Mouse (Mus musculus) CH12F3 (cell line): ENCODE results near the gene Dpp6.

Source experiments
- in situ Hi-C: fragments of 300-500 bp; cut with MboI; formaldehyde crosslinking; loops from 2 replicates; pipeline ENCODE4 v1.14.3; 2020; ENCODE audit warnings: low sequenced_read_pairs

Dpp6 gene

GRCm38 (mm10) chr5:27191242-27191969, 374.4 kb downstream of the Dpp6 start:
- in situ Hi-C loops: no loop called here

DNA sequence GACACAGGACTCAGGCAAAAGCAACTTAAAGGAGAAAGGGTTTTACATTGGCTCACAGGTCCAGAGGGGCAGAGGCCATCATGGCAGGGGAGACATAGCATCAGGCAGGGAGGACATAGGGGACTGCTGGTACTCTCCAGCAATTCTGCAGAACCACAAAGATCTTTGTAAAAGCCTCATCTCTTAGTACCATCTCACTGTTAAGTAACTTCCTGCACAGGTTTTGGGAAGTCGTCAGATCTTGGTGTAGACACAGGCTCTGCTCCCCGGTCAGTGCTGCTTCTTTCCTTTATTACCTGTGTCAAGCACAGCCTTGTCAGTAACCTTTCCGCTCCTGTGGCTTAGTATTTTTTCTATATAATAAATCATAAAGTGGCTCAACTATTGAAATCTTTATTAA, 377.2 kb downstream of the Dpp6 start:
- in situ Hi-C loops: no loop called here

- in situ Hi-C loops: no loop called here
Observed at GRCm38 (mm10) chr5:27194975-27195374, 378.0 kb downstream of the Dpp6 start.

DNA sequence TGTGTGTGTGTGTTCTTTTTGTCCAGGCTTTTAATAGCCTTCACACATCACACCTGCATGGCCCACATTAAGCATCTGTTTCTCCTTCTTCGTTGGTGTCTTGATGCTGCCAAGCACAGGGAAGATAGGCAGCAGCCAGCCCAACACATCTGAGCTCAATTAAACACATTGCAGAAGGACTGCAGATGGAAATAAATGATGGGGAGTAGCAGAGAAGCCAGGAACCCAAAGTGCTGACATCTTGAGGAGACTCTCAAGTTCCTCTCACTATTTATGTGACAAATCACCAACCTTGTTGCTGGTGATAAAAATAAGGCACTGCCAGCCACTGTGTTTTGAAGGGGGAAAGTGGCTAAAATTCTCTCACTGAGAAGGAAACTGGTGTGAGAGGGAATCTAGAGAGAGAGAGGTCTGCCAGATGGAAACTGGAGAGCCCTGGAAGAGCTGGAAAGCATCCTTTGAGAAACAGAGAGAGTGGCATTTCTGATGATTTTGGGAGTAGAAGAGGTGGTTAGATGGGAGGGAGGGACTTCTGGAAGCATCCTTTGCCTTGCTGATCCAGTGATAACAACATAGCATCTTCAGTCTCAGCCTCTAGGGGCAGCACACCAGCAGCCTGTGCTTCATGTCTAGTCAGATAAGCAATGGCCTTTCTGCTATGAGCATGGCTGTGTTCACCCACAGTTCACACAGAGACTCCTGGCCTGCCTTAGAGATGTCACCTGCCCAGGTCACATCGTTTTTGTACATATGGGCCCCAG, 383.8 kb downstream of the Dpp6 start:
- in situ Hi-C loops: no loop called here

GRCm38 (mm10) chr5:27203131-27203530, 386.1 kb downstream of the Dpp6 start:
- in situ Hi-C loops: no loop called here

GRCm38 (mm10) chr5:27204721-27205120, 387.7 kb downstream of the Dpp6 start:
- in situ Hi-C loops: no loop called here

GRCm38 (mm10) chr5:27205754-27206153, 388.8 kb downstream of the Dpp6 start:
- in situ Hi-C loops: no loop called here

DNA sequence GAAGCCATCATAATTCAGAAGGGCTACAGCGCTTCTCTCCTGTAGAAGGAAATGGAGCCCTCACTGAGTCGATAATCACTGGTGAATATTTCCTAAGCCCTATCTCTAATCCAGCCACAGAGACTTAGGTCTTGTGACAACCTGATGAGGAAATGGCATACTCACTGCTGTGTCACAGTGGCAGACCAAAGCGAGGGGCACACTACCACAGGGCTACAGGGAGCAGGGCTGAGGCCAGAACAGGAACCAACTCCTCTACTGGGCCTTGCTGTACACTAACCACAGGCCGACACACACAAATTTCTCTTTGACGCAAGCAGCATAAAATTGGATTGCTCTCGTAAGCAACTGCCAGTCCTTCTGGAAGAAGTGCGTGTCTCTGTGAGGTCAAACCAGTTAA, 389.2 kb downstream of the Dpp6 start:
- in situ Hi-C loops: no loop called here

DNA sequence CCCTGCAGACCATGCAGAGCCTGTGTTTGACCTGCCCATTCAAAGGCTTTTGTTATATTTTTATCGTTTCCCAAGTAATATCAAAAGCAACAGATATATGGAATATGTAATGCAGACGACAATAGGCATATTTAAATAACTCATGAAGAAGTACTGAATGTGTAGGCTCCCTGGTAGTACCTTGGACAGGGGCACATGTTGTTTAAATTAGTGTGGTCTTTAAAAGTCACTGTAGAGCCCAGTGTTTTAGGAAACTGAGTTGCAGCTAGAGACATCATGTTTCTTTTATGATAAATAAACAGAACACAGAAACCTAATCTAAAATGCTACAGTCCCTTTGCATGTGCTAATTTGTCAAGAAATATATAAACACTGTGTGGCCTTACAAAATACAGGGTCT, 403.1 kb downstream of the Dpp6 start:
- in situ Hi-C loops: no loop called here

DNA sequence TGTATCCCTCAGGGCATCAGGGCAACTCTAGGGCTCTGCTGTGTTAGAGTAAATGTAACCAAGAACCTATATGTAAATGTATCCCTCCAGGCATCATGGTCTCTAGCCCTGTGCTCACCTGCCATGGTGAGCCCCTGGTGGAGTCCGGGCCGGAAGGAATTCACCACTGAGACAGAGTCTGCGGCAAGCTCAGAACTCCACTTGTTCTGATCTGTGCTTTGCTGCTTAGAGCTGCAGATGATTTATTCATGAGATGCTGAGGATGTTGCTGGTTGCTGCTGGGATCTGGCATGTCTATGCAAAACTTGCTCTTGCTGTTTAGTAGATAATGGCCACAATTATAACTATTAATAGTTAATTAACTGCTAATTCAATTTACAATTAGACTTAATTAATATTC, 425.1 kb downstream of the Dpp6 start:
- in situ Hi-C loops: no loop called here

DNA sequence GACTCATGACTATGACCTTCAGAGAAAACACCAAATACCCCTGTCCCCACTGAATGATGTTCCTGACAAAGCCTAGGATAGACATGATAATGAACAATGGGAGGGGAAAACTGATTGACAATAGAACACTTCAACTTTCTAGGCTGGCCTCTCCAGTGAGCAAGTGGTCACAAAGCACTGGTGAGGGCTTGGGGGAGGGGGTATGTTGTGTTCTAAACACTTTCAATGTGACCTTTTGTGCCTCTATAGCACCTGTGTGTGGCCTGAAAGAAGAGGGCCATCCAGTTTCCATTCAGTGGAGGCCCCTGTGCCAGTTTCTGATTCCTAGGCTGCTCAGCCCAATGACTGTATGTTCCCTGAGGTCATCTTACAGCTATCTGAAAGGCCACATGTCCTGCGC, 426.2 kb downstream of the Dpp6 start:
- in situ Hi-C loops: no loop called here

DNA sequence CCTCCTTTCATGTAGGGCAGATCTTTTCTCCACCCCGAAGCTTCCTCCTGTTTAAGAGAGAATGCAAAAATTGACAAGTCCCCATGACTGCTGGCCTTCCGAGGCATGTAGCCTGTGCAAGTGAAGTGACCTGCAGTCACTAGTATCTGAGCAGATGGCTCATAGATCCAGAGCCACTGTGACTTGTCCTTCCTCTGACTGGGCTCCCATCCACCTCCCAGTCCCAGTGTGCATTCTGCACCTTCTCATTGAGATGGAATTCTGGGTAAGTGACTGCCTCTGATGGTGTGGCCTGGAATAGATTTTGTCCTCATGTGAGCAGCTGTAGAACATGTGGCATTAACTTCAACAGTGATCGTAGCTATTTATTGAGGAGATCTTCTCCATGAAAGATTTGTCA, 430.8 kb downstream of the Dpp6 start:
- in situ Hi-C loops: no loop called here

DNA sequence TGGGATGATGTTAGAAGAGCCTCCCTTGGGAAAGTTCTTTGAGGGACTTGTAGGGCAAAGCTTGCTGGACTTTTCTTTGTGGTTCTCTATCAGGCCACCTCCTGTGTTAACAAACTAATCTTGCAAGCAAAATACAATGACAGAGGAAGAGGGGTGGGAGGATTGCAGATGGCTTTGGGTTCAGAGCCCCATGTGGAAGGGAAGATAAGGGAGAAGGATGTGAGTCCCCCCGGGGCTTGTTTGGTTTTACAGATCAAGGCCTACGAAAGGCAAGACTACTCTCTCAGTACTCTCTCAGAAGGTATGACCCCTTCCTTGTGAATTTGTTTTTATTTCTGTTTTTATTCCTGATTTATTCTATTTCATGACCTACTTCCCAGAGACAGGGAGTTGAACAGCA, 431.7 kb downstream of the Dpp6 start:
- in situ Hi-C loops: no loop called here

GRCm38 (mm10) chr5:27249951-27250350, 432.9 kb downstream of the Dpp6 start:
- in situ Hi-C loops: no loop called here

DNA sequence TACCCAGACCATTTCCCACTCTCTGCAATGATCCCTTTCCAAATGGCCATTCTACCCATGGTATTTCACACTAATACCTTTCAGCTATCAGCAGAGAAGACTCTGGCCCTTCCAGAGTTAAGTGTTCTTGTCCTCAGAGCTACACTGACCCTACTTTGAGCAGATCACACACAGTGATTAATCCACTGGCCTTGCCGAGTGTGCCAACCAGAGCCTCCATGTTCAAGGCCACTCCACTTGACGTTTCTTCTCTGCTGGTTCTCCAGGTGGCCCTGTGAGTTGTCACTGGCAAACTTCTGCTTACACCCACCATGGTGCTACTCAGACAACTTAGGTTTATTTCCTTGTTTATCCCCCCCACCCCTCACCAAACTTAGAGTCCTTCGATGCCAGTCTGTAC, 433.9 kb downstream of the Dpp6 start:
- in situ Hi-C loops: no loop called here

- in situ Hi-C loops: no loop called here
Observed at GRCm38 (mm10) chr5:27251361-27251760, 434.4 kb downstream of the Dpp6 start.

- in situ Hi-C loops: no loop called here
Observed at GRCm38 (mm10) chr5:27255247-27255646, 438.2 kb downstream of the Dpp6 start.

DNA sequence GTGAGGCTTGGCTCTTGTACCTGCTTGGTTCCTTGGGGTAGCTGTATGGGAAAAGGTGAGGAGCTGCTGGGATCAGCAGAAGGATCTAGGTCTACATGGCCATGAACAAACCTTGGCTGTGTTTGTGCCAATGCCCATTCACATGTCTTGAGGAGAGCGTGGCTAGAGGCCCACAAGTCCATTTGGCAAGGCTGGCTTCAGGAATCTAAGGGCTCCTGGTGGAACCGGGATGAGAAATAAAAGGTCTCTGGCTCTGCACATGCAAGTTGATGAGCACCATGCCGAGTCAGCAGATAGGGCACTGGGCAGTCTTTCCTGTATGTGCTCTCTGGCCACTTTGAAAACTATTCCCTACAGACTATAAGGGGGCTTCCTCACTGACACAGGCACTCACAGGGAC, 441.6 kb downstream of the Dpp6 start:
- in situ Hi-C loops: no loop called here

DNA sequence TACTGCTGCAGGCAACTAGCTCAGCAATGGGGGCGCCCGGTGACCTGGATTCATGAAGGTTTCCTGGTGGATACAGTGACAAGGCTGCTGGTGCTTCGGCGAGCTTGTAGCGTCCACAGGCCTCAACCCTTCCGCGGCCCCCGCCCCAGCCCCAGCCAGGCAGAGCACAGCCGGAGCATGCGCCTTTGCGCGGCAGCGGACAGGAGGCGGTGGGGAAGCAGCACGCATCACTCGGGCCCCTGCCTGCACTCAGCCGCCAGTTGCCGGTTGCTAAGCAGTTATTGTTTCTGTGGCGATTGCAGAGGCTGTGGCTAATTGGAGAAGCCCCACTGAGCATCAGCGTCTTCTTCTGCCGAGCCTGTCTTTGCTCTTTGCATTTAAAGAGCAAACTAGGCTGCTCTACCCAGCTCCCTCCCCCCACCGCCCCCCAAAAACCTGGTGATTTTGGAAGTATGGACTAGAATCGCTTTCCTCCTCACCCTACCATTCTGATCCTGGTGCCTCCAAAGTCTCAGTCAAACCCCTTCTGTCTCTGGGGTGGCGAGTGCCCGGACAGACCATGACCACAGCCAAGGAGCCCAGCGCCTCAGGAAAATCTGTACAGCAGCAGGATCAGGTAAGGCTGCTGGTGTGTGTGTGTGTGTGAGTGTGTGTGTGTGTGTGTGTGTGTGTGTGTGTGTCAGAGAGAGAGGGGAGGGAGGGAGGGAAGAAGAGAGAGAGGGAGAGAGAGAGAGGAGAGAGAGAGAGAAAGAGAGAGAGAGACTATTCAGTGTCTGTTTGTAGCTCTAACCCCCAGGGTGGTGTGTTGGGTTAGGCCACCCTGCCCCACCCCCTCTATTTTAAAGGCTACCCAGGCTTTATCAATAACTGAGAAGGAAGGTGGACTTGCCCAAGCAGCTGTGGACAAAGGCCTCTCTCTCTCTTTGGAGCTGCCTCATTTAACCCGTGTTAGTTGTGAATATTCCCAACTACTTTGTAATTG, 445.0 kb downstream of the Dpp6 start:
- in situ Hi-C loops: no loop called here

- in situ Hi-C loops: no loop called here
Observed at GRCm38 (mm10) chr5:27262751-27263150, 445.7 kb downstream of the Dpp6 start.

- in situ Hi-C loops: no loop called here
Observed at GRCm38 (mm10) chr5:27265281-27265680, 448.3 kb downstream of the Dpp6 start.
